Mouse (Mus musculus) liver, adult 2 months (tissue): ENCODE measurements around the gene Unc93a2. TPM values are rescaled to one million over a fixed set of nuclear protein-coding genes. Genes with fewer than 3 reads are reported as not detected.
A peak's percentile ranks its signal among the peaks of the same experiment; 100 is the strongest.
"Not testable (repeated sequence)": the region's sequence is repeated elsewhere in the genome, so short reads cannot be mapped to it uniquely, and the experiment has no call there.

ENCODE experiments used
- DNase-seq: peaks from one replicate; pipeline ENCODE4 v3.0.0-alpha.2; 2011; ENCODE audit warnings: low read depth, low spot score; ENCODE audit errors: extremely low read depth
- H3K27ac ChIP-seq: fragments of 200-500 bp; replicated peaks from 2 replicates; pipeline ENCODE4 v1.5.1; 2012; ENCODE audit warnings: low read depth, mild to moderate bottlenecking, control low read depth, inconsistent platforms, low read length; ENCODE audit not compliant: insufficient read depth
- H3K27me3 ChIP-seq: fragments of 200-500 bp; 2 replicates; pipeline ENCODE4 v1.6.1; 2012; ENCODE audit warnings: mild to moderate bottlenecking, moderate library complexity, low read length, inconsistent platforms; ENCODE audit not compliant: control insufficient read depth, insufficient read depth
- H3K36me3 ChIP-seq: fragments of 200-500 bp; 2 replicates; pipeline ENCODE4 v1.6.1; 2012; ENCODE audit warnings: low read length, inconsistent platforms; ENCODE audit not compliant: control insufficient read depth, insufficient read depth
- H3K4me1 ChIP-seq: fragments of 200-500 bp; 2 replicates; pipeline ENCODE4 v1.6.1; 2011; ENCODE audit warnings: low read length; ENCODE audit not compliant: control insufficient read depth, insufficient read depth
- H3K4me3 ChIP-seq: fragments of 200-500 bp; 2 replicates; pipeline ENCODE4 v1.5.1; 2011; ENCODE audit warnings: low read depth, mild to moderate bottlenecking, control low read depth, low read length, moderate library complexity; ENCODE audit not compliant: insufficient read depth
- H3K79me2 ChIP-seq: fragments of 200-500 bp; 2 replicates; pipeline ENCODE4 v1.6.1; 2012; ENCODE audit warnings: inconsistent platforms, mild to moderate bottlenecking, low read length, moderate library complexity; ENCODE audit not compliant: control insufficient read depth, insufficient read depth
- H3K9ac ChIP-seq: fragments of 200-500 bp; 2 replicates; pipeline ENCODE4 v1.6.1; 2012; ENCODE audit warnings: low read depth, mild to moderate bottlenecking, control low read depth, inconsistent platforms, low read length
- WGBS: fragments of 180-500 bp; shearing (Covaris S2); methylation state at CpG from one replicate; pipeline ENCODE4 v1.1.7; 2018; 5-methylcytosine and 5-hydroxymethylcytosine counted together
- polyA plus RNA-seq: library from polyadenylated mRNA; depleted of rRNA; stranded (reverse); fragments of >200 nt; gene quantifications from 2 replicates; pipeline ENCODE4 v1.2.3, GENCODE M21; 2012
- total RNA-seq: library from RNA; depleted of rRNA; stranded (reverse); fragments of >200 nt; gene quantifications from 2 replicates; pipeline ENCODE4 v1.2.3, GENCODE M21; 2014

Unc93a2 gene
- total and polyA plus RNA-seq, 2 experiments, result 2.4 to 4.5 TPM

GRCm38 (mm10) chr17:7397079-7397478 lies 11.8 kb upstream of the Unc93a2 start:
- H3K4me1 ChIP-seq, H3K27ac ChIP-seq, H3K27me3 ChIP-seq, H3K4me3 ChIP-seq, H3K9ac ChIP-seq, H3K36me3 ChIP-seq, H3K79me2 ChIP-seq: not testable (repeated sequence)
- DNase-seq, result peak; percentile 36
- 89% methylated on average over 13 of the region's 13 CpGs for WGBS

DNA sequence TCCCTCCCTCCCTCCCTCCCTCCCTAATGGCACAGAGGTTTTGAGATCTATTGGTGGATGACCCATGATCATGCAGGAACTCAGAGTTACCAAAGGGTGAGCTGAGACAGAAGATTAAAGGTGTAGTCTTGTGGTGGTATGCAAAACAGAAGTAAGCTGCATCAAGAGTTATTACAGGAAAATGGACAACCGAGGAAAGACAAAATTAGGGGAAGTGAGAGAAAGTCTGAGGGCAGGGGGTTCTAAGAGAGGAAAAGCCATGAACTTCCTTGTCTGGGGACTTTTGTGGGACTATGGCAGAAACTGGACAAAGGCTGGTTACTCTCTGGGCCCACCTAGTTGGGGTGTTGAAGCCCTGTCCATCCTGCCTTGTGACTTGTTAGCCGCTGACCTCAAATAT lies 11.0 kb upstream of the Unc93a2 start:
- H3K36me3 ChIP-seq, H3K4me3 ChIP-seq, H3K79me2 ChIP-seq, H3K27me3 ChIP-seq, H3K4me1 ChIP-seq, H3K27ac ChIP-seq, DNase-seq, H3K9ac ChIP-seq: not testable (repeated sequence)
- no CpG with 5 or more reads among the region's 2 CpGs for WGBS

DNA sequence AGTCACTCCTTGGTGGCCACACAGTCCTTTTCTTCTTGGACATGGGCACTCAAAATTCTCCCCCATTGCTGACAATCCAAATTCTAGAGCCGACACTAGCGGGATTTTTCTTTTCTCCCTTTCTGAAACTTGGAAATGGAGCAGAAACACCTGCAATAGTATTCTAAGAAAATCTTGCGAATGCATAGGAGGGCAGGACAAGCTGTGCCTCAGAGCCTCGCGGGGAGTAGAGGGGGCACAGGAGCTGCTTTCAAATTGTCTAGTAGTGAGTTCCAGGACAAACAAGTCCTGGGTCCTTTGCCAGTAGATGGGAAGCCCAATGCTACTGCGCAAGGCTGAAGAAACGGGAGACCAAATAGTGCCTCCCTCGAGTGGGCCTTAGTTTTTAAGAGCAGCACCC lies 10.4 kb upstream of the Unc93a2 start:
- H3K36me3 ChIP-seq, H3K4me3 ChIP-seq, H3K4me1 ChIP-seq, H3K27ac ChIP-seq, H3K79me2 ChIP-seq, DNase-seq, H3K9ac ChIP-seq, H3K27me3 ChIP-seq: not testable (repeated sequence)
- 89% methylated on average over 8 of the region's 8 CpGs for WGBS

GRCm38 (mm10) chr17:7395116-7395515 lies 9.9 kb upstream of the Unc93a2 start:
- 85% methylated on average over 7 of the region's 7 CpGs for WGBS
- not testable (repeated sequence) for H3K4me3 ChIP-seq, H3K27ac ChIP-seq, H3K79me2 ChIP-seq, H3K9ac ChIP-seq, H3K4me1 ChIP-seq, DNase-seq, H3K27me3 ChIP-seq, H3K36me3 ChIP-seq

DNA sequence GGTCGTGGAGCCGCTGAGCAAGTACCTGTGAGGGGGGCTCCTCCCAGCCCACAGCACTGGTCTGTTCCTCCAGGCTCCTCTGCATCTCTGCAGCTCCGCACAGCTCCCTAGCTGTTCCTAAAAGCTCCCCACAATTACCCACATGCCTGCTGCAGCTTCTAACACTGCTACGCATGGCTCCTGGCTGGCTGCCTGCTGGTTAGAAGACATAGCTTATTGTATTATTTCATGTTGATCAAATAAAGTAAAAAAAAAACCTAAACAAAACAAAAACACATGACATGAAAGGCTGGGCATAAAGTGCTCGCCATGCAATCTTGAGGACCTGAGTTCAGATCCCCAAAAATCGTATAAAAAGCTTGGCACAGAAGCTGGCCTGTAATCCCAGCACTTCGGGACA lies 4.6 kb upstream of the Unc93a2 start:
- not testable (repeated sequence) for H3K79me2 ChIP-seq, H3K4me1 ChIP-seq, H3K4me3 ChIP-seq, H3K36me3 ChIP-seq, H3K9ac ChIP-seq, H3K27me3 ChIP-seq
- peak overlapping the region; percentile 44; the same call in 1 of the 2 replicates for H3K27ac ChIP-seq
- peak; percentile 35 for DNase-seq
- WGBS, result 40% methylated on average over 7 of the region's 7 CpGs

GRCm38 (mm10) chr17:7388958-7389356 lies 3.7 kb upstream of the Unc93a2 start:
- not testable (repeated sequence) for H3K27ac ChIP-seq, H3K79me2 ChIP-seq, H3K9ac ChIP-seq, H3K4me1 ChIP-seq, H3K36me3 ChIP-seq, H3K27me3 ChIP-seq, DNase-seq, H3K4me3 ChIP-seq
- 71% methylated on average over 7 of the region's 8 CpGs for WGBS

- not testable (repeated sequence) for H3K9ac ChIP-seq, H3K79me2 ChIP-seq, H3K27me3 ChIP-seq, H3K27ac ChIP-seq, DNase-seq, H3K36me3 ChIP-seq, H3K4me3 ChIP-seq, H3K4me1 ChIP-seq
- no CpG with 5 or more reads among the region's 2 CpGs for WGBS
Observed at GRCm38 (mm10) chr17:7388341-7388957, 3.2 kb upstream of the Unc93a2 start.

DNA sequence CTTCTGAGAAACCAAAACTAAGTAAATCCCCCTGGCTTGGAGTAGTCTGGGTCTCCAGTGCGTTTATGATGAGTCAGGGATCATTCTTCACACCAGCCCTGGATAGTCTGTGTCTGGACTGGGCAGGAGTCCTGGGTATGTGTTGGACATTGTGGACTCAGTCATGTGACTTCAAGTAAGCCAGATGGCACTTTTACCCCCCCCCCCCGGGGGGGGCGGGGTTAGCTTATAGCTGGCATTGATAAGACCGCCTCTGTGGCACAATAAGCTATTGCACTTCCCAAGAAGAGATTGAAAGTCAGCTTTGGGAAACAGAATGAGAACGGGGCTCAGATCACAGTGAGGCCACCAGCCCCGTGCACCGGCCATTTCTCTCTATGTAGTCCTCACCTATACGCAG lies 752 bp upstream of the Unc93a2 start:
- not testable (repeated sequence) for H3K27ac ChIP-seq, H3K36me3 ChIP-seq, H3K79me2 ChIP-seq, H3K4me1 ChIP-seq, H3K9ac ChIP-seq, H3K27me3 ChIP-seq, H3K4me3 ChIP-seq
- peak; percentile 3 for DNase-seq
- 74% methylated on average over 8 of the region's 8 CpGs for WGBS

DNA sequence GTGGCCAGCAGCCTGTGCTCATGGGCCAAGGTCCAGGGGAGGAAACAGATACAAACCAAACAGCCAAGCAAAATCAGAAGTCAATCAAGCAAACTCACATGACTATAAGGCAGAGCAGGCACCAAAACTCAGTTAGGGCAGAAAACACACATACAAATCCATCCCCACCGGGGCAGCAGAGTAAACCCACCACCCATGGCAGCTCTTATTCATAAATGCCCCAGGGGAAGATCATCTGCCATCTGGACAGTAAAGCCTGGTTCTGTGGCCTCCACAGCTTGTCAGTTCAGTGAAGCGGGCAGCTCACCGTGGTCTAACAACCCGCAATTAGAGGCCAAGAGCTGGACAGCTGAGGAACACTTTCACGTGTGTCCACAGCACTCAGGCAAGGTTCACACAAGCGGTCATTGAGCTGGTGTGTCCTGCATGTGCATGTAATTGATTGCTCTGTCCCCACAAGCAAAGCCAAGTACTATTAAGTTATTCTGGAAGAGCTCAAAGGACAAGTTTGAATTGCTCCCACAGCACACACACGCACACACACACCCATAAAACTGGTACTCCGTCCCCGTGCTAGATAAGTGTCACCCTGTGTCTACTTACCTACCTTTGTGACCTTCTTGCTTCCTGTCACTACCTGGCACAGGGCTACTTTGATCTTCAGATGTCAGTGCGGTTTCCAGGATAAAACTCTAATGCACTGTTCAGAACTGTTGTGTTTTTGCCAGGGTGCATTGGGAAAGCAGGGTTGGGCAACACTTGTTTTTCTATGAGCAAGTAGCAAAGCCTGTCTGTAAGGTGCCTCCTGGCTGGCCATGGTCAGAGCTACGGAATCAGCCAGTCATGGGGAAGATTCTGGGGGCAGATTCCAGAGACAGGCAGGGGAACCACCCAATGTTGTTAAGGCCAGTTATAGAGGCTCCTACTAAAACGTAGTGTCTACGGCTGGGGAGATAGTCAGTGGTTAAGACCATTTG lies 1.8 kb downstream of the Unc93a2 start:
- peak; percentile 58 for DNase-seq
- not testable (repeated sequence) for H3K4me3 ChIP-seq, H3K36me3 ChIP-seq, H3K27me3 ChIP-seq, H3K79me2 ChIP-seq, H3K4me1 ChIP-seq
- H3K27ac ChIP-seq, result peak overlapping the region; percentile 98
- peak overlapping the region; percentile 61; the same call in 1 of the 2 replicates for H3K9ac ChIP-seq
- 23% methylated on average over 12 of the region's 13 CpGs for WGBS
